Mouse (Mus musculus): ENCODE data around the gene Mycbpap.

Gene Mycbpap

GRCm38 (mm10) chr11:94521219-94521843 is at the start of gene Mycbpap:
TSS of gene Mycbpap (minus strand) at chr11:94521742.
- peak; percentile 45 to 48 for DNase-seq (ENCODE audit: low spot score in 2 of 2)

DNA sequence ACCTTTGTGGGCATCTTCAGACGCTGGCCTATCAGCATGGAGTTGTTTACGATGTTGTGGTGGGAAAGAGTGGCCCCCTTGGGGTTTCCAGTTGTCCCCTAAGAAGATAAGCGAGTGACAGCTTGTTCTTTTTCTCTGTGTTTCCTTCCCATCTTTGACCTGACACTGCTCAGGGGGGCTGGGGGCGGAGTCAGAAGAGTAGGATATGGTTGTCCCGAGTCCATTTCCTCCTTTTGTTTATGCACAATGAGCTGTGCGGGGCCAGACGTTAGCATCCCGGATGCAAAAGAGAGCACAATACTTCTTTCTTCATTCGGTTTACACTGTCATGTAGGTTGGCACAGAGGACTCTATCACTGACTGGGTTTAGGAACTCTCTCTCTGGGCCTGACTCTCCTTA is 49.1 kb upstream of the Mycbpap start:
- DNase-seq (ENCODE audit: low spot score in 2 of 2) = no peak

GRCm38 (mm10) chr11:94567326-94567725 is 45.8 kb upstream of the Mycbpap start:
- DNase-seq (ENCODE audit: low spot score in 2 of 2) = no peak

DNA sequence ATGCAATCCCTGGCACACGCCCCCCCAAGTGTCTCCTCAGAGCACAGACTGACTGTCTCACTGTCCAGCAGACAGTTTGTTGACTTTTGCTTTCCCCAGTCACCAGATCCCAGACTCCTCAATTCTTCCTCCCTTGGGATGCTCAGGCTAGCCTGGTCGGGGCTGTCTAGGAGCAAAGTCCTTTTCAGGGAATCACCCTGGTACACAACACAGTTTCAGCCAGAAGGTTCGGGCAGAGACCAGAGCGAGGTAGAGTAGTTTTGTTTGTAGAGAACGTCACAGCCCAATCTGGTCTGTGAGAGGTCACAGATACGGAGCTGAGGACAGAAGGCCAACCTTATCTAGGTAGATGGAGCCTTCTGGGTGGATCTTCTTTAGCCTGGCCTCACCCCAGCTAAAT is 45.0 kb upstream of the Mycbpap start:
- no peak for DNase-seq (ENCODE audit: low spot score in 2 of 2)

DNA sequence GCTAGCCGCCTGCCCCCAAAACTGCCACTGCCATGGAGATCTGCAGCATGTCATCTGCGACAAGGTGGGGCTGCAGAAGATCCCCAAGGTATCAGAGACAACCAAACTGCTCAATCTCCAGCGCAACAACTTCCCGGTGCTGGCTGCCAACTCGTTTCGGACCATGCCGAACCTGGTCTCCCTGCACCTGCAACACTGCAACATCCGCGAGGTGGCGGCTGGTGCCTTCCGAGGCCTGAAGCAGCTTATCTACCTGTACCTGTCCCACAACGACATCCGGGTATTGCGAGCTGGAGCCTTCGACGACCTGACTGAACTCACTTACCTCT is 43.6 kb upstream of the Mycbpap start:
- DNase-seq (ENCODE audit: low spot score in 2 of 2) = no peak

GRCm38 (mm10) chr11:94564437-94565150 is 43.1 kb upstream of the Mycbpap start, which contains the start of gene Chad:
TSS of gene Chad (plus strand) at chr11:94565047.
- no peak for DNase-seq (ENCODE audit: low spot score in 2 of 2)

- no peak for DNase-seq (ENCODE audit: low spot score in 2 of 2)
These were observed 42.3 kb upstream of the Mycbpap start for GRCm38 (mm10) chr11:94563821-94564220.

DNA sequence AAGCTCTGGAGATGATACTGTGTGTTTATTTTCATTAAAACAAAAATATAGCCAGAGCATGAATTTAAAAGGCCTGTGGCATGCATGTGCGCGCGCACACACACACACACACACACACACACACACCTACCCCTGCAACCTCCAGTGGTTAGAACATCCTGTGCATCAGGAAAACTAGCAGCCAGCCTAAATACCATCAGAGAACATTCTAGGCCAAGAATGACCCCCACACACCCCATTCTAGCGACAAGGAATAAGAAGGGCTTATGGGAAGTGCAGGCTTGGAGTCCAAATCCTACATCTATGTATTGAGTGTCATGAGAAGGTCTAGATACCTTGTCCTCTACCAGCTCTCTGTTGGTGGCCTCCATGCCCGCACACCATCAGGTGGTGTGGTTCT is 41.8 kb upstream of the Mycbpap start:
- DNase-seq (ENCODE audit: low spot score in 2 of 2) = no peak

GRCm38 (mm10) chr11:94558226-94558625 is 36.7 kb upstream of the Mycbpap start:
- no peak for DNase-seq (ENCODE audit: low spot score in 2 of 2)

DNA sequence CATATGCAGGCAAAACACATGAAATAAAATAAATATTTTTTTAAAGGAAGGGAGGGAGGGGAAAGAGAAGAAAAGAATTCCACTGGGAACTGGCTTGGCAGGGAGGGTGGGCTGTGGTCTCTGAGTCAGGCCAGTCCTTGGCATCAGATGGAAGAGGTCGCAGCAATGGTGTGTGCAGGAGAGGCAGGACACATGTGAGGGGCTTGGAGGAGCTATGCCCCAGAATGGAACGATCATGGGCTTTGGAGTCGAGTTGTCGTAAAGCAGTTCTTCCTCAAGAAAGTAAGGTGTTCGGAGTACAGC is 28.9 kb upstream of the Mycbpap start:
- no peak for DNase-seq (ENCODE audit: low spot score in 2 of 2)

GRCm38 (mm10) chr11:94549691-94550441 is 28.3 kb upstream of the Mycbpap start:
- DNase-seq (ENCODE audit: low spot score in 2 of 2) = no peak

GRCm38 (mm10) chr11:94548888-94549690 is 27.5 kb upstream of the Mycbpap start, which contains the start of gene Rsad1:
TSS of gene Rsad1 (minus strand) at chr11:94549255.
- peak; percentile 97 to 98 for DNase-seq (ENCODE audit: low spot score in 2 of 2)

GRCm38 (mm10) chr11:94548041-94548784 is 26.7 kb upstream of the Mycbpap start:
- DNase-seq (ENCODE audit: low spot score in 2 of 2) = peak in 1 of 2 experiments; percentile 50

DNA sequence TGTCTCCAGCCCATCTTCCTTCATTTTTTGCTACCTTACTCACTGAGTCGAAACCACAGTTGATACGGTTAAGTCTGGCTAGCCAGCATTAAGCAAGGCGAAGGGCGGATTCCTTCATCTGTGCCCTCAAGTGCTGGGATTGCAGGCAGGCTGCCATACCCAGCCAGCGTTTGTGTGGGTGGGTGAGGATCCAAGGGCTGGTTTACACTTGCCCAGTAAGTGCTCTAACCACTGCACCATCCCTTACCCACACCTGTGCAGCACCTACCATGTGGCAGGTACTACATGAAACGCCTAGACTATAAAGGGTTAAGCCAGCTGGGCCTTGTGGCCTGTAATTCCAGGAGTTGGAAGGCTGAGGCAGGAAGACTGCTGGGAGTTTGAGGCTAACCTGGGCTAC is 25.7 kb upstream of the Mycbpap start:
- DNase-seq (ENCODE audit: low spot score in 2 of 2) = no peak

DNA sequence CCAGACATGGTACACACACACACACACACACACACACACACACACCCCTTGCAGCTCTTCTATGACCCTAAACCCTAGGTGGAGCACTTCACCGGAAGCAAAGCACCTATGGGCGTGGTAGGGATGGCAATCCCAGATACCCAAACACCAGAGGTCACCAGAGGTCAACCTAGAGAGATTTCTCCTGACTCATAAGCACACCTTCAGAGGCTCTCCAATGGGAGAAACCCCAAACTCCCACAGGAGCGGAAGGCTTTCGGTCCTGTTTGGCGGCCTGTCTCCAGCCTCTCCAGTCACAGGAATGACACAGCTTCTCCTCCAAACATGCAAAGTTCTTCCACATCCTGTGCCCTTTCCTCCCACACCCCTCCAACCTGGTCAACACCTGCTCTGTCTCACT is 24.8 kb upstream of the Mycbpap start:
- DNase-seq (ENCODE audit: low spot score in 2 of 2) = no peak

- DNase-seq (ENCODE audit: low spot score in 2 of 2) = no peak
These were observed 22.9 kb upstream of the Mycbpap start for GRCm38 (mm10) chr11:94544422-94544821.

GRCm38 (mm10) chr11:94543932-94544331 is 22.4 kb upstream of the Mycbpap start:
- DNase-seq (ENCODE audit: low spot score in 2 of 2) = peak; percentile 91 to 92

DNA sequence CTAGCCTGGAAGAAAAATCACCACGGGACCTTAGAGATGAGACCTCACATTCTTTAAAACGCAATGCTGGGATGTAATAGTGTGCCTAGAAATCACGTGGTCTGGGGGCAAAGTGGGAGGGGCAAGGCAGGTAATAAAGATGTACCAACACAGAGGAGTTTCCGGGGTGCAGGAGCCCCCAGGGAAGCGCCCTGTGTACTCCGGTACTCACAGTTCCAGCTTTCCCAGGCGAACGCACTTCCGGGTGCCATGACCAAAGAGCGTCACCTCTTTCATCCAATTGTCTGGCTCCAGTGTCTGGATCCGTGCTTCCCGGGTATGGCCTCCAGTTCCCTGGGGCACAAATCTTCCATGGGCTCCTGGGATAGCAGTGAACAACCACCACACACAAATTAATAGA is 21.8 kb upstream of the Mycbpap start:
- no peak for DNase-seq (ENCODE audit: low spot score in 2 of 2)

DNA sequence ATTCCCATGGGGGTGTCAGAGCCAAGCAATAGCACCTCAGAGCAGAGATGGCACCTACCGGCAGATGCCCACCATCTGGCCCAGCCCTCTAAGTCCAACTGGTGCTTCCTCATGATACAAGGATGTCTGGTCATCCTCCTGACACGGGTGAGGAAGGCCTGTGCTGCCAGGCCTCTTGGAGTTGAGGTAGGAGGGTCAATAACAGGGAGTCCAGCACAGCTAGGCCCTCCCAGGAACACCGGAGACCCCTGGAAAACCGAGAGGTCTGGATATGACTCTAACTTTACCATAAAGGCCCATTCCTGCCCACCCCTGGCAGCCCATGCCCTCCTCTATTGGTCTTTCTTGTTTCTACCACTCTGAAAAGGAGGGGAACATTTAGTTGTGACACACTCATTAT is 20.9 kb upstream of the Mycbpap start:
- no peak for DNase-seq (ENCODE audit: low spot score in 2 of 2)

GRCm38 (mm10) chr11:94539761-94540160 is 18.2 kb upstream of the Mycbpap start:
- DNase-seq (ENCODE audit: low spot score in 2 of 2) = no peak

- no peak for DNase-seq (ENCODE audit: low spot score in 2 of 2)
These were observed 17.3 kb upstream of the Mycbpap start for GRCm38 (mm10) chr11:94538733-94539292.
